Mouse (Mus musculus) gonadal fat pad, adult 2 months (tissue): ENCODE measurements around the gene Pgpep1. TPM values are rescaled to one million over a fixed set of nuclear protein-coding genes. Genes with fewer than 3 reads are reported as not detected.

Experiments used
- DNase-seq: peaks from one replicate; pipeline ENCODE4 v3.0.0-alpha.2; 2012; ENCODE audit warnings: low read depth
- polyA plus RNA-seq: library from polyadenylated mRNA; depleted of rRNA; stranded (reverse); fragments of >200 nt; gene quantifications from 2 replicates; pipeline ENCODE4 v1.2.3, GENCODE M21; 2012

Pgpep1 gene
- polyA plus RNA-seq, 1 experiment: 69.8 TPM

- DNase-seq: no peak
Measured at GRCm38 (mm10) chr8:70658897-70659603, 1.1 kb downstream of the Pgpep1 start.

DNA sequence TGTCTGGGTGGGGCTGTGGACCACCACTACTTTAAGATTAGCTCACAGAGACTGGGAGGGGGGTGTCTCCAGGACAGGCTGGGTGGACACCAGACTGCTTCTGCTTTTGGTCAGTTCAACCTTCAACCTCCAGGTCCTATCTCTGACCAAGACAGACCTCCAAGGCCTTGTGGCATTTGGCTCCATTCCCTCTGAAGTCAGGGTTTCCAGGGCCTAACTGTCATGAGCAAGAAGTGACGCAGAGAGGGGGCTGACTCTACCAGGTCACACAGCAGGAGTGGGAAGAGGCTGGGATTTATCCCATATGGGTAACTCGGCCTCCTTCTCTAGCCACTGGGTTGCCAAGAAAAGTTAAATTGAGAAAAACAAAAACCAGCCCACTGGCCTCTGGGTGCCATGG lies 2.4 kb downstream of the Pgpep1 start:
- no peak for DNase-seq

DNA sequence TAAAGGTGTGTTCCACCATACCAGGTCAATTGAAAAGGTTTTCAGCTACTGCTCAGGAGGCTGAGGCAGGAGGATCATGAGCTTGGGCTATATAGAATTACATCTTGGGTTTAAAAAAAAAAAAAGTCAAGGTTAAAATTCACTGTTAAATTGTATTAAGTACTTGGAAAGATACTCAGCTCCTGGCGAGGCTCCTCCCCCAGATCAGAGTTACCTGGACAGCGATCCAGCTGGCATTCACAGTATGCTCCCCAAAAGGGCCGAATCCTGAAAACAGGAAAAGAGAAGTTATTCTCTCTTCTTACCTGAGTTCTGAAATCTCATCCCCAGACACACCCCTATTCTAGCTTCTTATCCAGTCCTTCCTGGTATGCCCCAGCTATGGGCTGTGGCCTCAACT lies 3.0 kb downstream of the Pgpep1 start:
- DNase-seq: no peak

GRCm38 (mm10) chr8:70656193-70656790 lies 3.9 kb downstream of the Pgpep1 start:
- DNase-seq: no peak

DNA sequence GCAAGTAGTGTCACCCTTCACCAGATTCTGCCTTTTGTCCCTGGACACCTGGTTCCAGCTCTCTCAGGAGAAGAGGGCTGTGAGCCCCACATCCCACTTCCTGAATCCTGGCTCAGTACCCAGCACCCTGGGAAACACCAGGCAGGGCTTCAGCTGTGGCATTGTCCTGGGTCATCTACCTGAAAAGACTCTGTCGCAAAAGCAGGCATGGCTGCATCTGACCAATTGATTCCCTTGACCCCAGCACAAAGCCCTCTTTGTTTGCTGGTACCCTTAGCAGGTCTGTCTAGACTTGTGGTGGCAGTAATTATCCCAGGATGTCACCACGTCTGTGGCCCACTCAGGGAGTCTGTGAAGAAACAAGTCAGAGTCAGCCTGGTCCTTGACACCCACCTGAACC lies 4.7 kb downstream of the Pgpep1 start:
- DNase-seq: no peak

DNA sequence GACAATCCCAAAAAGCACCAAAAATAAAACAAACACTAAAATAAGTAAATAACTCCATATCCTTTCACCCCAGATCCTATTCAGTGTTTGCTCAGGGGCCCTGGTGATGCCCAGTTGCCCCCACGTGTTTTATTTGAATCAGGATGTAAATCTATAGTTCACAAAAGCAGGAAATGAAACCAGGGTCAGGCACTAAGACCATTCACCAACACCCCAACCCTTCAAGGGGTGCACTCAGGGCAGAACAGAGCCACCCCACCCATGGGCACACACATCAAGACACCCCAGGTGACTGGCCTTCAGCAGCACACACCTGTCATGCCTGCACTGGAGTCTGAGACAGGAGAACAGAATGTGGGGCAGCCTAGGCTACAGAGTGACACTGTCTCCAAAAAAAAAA lies 6.1 kb downstream of the Pgpep1 start:
- no peak for DNase-seq

- no peak for DNase-seq
Measured at GRCm38 (mm10) chr8:70653226-70653625, 7.0 kb downstream of the Pgpep1 start.

- DNase-seq: no peak
Measured at GRCm38 (mm10) chr8:70650351-70650750, 9.8 kb downstream of the Pgpep1 start.

GRCm38 (mm10) chr8:70649324-70649723 lies 10.9 kb downstream of the Pgpep1 start:
- no peak for DNase-seq

DNA sequence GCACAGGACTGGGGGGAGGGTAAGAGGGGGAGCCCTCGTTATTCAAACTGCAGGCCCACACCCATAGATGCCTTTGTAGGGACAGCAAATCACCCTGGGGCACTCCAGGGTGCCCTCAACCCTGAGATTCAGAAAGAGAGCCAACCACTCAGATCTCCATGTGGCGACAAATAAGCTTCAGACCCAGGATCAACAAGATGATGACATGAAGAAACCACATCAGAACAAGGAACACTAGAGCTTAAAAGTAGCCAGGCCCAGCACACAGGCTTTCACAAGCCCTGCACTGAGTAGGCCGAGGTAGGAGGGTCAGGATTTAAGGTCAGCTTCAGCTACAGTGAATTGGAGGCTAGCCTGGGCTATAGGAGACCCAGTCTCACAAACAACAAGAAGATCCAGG lies 11.3 kb downstream of the Pgpep1 start:
- no peak for DNase-seq

- no peak for DNase-seq
Measured at GRCm38 (mm10) chr8:70648164-70648442, 12.1 kb downstream of the Pgpep1 start.

DNA sequence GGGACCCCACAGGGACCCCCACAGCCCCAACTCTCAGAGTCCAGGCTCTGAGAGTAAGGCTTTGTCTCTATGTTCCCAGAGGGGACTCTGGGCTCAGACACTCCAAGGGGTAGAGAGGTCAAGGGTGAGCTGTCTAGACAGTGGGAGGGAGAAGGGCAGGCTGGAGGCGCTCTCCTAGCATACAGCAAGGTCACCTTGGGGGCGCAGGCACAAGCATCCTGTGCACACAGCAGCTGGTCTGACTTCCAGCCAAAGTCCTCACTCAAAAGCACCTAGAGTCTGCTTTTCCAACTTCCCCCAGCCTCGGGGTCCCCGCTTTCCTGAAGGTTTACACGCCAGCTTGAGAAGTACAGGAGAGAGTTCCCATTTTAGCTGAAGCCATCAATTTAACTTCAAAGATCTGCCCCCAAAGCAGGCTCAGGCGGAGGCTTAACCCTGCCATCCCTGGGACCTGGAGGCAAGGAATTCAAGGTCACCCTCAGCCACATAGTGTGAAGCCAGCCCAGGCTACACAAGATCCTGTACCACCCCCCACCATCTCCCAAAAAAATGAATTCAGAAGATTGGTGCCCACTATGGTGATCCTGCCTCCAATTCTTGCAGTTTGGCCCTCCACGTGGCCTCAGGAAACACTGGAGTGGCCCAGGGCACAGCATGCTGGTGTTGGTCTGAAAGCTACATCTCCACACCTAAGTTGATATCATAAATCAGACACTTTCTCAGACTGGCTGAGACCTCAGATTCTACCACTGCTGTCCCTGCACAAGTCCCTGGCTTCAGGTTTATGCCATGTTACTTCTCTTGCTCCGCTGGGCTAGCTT lies 12.6 kb downstream of the Pgpep1 start:
- DNase-seq: no peak

GRCm38 (mm10) chr8:70646775-70647174 lies 13.4 kb downstream of the Pgpep1 start:
- DNase-seq: no peak

DNA sequence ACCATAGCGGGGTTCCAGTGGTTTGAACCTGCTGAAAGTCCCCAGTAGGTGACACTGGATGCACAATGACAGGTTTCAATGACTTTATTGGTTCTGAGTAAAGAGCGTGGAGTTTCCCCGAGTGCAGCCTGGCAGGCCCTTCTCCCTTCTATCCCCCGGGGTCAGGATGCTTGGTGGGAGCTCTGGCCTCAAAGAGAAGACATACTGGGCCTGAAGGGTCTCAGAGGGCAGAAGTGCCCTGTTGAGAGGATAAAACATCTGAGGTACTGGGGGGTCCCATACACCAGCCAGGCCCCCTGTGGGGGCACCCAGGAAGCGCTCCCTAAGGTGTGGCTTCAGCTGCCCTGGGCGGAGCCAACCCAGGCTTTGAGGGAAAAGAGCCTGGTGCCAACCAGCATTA lies 13.8 kb downstream of the Pgpep1 start:
- no peak for DNase-seq

DNA sequence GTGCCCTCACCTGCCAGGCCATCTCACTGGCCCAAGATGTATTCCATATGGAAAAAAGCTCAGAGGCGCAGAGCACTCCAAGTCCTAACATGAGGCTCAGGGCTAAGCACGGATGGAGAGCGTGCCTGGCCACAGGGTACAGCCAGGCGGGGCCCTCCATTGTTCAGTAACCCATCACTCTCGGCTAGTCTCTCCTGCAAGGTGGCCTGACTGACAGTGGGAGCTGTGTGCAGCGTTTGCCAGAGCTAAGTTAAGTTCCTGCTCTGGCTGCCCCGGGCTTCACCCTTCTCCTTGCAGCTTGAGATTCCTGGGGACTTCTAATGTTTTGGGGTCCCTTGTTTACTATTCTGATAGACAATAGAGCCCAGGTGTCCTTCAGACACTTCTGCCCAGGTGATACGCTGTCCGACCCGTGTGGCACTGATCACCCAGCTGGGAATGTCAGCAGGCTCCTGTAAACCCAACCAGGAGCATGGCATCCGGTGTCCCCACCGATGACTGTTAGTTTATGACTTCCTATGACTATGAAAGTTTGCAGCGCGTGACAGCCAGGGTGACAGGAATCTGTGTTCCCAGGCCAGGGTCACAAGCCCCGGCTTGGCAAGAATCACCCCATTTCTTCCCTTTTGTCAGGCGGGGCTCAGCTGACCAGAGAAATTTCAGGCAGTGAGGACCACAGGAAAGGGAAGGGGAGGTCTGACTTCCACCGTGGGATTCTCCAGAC lies 14.5 kb downstream of the Pgpep1 start:
- DNase-seq: no peak

DNA sequence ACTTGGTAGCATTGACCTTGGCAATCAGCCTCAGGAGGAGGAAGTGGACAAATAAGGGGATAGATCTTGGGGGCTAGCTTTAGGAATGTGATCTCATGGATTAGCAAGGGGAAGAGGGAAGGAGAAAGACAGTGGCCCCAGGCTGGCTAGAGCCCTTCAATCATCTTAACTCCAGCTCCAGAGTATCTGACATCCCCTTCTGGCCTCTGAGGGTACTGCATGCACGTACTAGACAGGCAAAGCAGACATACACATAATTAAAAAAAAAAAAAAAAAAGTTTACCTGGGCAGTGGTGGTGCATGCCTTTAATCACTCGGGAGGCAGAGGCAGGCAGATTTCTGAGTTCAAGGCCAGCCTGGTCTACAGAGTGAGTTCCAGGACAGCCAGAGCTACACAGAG lies 16.1 kb downstream of the Pgpep1 start:
- no peak for DNase-seq

DNA sequence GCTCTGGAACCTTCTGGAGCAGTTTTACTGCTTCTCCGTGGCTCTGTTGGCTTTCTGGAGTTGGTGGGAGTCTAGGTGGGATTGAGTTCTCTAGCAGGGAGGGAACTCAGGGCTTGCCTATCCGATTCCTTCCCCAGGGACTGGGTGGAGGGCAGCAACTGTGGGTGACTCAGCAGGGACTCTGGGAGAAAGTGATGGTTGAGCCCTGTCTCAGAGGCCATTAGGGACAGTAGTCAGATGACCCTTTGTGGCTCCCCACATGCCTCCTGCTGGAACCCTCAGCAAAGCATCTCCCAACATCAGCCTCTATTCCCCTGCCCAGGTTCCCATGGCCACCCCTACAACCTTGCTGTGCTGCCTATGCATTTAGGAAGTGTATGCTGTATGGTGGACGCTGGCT lies 17.2 kb downstream of the Pgpep1 start:
- DNase-seq: no peak

GRCm38 (mm10) chr8:70638752-70639151 lies 21.4 kb downstream of the Pgpep1 start:
- no peak for DNase-seq

DNA sequence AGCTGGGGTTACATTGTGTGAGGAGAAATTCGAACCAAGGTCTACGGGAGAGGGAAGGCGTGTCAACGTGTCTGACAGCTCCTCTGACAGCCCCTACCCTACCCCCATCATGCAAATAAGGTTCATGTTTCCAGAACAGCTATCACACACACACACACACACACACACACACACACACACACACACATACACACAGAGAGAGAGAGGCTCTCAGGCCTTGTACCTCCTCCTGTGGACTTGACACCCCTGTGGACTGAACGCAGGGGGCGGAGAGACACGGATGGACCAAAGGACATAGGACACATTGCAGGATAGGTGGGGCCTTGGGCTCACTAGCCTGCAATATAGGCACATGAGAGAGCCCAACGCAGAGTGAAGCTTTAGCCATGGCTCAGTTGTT lies 23.4 kb downstream of the Pgpep1 start:
- no peak for DNase-seq

- DNase-seq: no peak
Measured at GRCm38 (mm10) chr8:70635527-70635926, 24.7 kb downstream of the Pgpep1 start.

DNA sequence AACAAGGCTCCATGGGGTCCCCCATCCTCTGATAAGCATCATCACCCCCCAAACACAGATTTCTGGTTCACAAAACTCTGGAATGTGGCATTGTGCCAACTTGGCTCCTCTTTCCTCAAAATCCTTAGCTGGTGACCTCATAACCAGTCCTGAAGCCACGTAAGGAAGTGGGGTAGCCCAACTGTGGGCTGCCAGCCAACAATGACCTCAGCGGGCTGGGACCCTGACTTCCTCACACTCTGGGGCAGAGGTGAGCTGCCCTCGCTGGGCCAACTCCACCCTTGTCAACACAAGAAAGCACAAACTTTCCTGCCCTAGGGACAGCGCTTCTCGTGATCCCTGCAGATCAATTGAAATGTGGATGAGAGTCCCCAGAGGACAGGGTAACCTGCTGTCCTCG lies 26.1 kb downstream of the Pgpep1 start:
- DNase-seq: no peak

GRCm38 (mm10) chr8:70632346-70632892 lies 27.8 kb downstream of the Pgpep1 start, which contains the start of gene Gdf15:
TSS of gene Gdf15 (minus strand) at chr8:70632456.
- no peak for DNase-seq
